Mouse (Mus musculus): ENCODE data around the gene Lman2l. TPM values are rescaled to one million over a fixed set of nuclear protein-coding genes. Genes with fewer than 3 reads are reported as not detected.

The Lman2l gene
- 39.1 and 42.7 TPM in 2 replicates for polyA plus RNA-seq (2012; rRNA removed)

DNA sequence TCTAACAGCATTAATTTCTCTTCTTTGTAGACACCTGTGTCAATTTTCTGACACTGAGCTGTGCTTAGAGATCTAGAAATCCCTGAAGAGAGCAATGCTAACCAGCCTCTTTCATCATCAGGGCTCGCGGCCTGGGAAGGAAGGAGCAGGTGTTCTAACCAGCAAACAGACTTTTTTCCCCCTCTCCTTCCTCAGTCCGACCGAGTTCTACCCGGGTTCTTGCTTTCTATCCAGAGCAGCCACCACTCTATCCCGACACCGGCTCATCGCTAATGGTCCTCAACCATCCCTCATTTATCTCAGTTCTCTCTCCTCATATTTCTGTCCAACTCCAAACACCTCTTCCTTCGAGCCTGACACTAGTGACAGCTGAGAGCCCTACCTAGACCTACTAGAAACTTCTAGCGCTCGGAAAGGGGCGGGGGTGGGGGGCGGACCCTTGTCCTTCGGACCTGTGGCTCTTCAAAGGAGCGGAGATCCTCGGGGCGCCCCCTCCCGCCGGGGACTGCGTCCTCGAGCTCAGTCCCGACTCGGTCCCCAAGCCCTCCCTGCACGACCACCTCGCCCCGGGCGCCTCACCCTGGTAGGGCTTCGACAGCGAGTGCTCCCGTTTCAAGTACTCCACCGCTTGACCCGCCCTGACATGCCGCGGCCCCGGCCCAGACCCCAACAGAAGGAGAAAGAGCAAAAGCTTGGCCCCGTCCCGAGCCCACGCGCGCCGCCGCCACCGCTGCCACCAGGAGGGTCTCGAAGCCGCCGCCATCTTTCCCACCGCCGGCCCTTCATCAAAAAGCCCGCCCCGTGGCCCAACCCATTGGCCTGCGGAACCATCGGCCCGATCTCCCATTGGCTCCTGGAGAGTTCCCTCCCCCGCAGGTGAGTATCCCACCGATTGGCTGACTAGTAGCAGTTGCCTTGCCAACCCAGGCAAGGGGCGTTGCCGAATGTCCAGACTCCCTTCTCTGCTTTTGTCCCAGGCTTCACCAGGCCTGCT is at the start of gene Lman2l:
Gene Lman2l (minus strand): TSS at position 801 of the 994 bp plus-strand sequence.

DNA sequence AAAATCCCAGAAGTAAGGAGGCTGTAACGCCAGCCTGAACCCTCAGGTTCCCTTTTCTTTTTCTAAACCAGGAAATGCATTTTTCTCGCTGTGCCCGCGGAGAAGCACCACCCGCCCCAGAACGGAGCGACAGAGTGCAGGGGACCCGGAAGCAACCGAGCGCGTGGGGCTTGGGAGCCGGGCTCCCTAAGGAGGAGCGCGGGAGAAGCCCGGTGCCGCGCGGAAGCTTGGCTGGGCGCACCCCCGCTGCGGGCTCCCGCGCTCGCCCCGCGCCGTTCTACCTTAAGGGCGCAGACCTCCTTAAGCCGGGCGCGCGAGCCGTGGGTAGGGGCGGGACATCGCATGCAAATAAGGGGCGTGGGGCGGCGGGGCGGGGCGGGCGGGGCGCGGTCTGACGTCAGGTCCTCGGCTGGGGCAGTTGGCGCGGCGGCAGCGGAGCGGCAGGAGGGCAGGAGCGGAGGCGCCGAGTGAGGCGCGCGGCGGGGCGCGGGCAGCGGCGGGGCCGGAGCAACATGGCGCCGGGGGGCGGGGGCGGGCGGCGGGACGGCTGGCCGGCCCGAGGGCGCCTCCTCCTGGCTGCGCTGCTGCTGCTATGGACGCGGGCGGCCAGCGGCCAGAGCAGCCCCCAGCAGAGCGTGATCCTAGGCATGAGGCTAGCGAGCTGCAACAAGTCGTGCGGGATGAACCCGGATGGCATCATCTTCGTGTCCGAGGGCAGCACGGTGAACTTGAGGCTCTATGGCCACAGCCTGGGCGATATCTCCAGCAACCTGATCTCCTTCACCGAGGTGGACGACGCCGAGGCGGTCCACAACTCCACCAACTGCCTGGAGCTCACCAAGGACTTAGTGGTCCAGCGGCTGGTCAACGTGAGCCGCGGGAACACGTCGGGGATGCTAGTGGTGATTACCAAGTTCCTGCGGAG is 26.4 kb upstream of the Lman2l start, which contains the start of gene Cnnm4:
Gene Cnnm4 (plus strand): TSS at position 440 of the 925 bp plus-strand sequence.

DNA sequence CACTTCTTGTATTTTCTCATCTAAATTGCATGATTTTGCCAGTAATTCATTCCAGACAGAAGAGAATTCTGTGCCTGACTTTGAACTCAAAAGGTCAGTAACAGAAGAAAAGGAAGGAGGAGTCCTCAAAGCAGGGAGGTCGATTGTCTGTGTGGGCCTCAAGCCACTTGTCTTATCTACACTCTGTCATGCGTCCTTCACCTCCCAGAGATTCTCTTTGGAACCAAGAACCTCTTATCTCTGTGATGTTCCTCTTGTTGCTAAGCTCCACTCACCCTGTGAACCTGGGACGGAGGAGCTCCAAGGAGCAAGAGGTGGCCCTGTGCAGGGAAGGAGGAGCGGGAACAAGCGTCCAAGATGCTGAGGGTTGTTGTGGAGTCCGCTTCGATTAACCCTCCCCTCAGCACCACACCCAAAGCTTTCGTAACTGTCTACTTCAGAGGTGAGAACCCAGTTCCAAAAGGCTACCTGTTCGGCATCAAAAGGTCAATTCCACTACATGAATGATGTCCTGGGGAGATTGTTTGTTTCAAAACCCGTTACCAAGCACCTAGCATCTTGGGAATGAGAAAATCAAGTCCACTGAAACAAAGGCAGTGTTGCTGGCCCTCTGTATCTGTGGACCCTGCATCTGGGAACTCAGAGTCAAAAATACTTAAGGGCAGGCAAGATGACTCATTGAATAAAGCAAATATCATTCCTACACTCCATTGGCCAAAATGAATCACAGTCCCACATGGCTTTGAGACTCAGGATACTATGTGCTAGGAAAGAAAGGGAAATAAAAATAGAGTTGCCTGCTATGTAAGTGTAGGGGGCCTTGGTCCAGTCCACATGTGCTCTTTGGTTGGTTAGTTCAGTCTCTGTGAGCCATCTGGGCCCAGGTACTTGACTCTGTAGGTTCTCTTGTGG is 72.9 kb downstream of the Lman2l start, which contains the start of gene Fer1l5:
Gene Fer1l5 (plus strand): TSS at position 358 of the 912 bp plus-strand sequence.

Other genes starting within 250 kb of the Lman2l start
- gene Uggt1, start 200.6 kb downstream of the Lman2l start, polyA plus RNA-seq (2012; rRNA removed), result 23.3 and 24.0 TPM in 2 replicates
- 0.83 and 1.1 TPM in 2 replicates for gene Neurl3, start 170.6 kb downstream of the Lman2l start, polyA plus RNA-seq (2012; rRNA removed)
- 1.7 and 2.5 TPM in 2 replicates for gene Arid5a, start 137.5 kb downstream of the Lman2l start, polyA plus RNA-seq (2012; rRNA removed)
- 65.0 and 65.8 TPM in 2 replicates for gene Kansl3, start 76.1 kb downstream of the Lman2l start, polyA plus RNA-seq (2012; rRNA removed)
- gene Fer1l5, start 73.0 kb downstream of the Lman2l start, polyA plus RNA-seq (2012; rRNA removed), result 0.08 and 0.13 TPM in 2 replicates
- 5.0 and 5.3 TPM in 2 replicates for gene Cnnm4, start 26.3 kb upstream of the Lman2l start, polyA plus RNA-seq (2012; rRNA removed)
- 29.8 and 32.0 TPM in 2 replicates for gene Cnnm3, start 66.6 kb upstream of the Lman2l start, polyA plus RNA-seq (2012; rRNA removed)
- 13.1 and 15.4 TPM in 2 replicates for gene Ankrd23, start 91.6 kb upstream of the Lman2l start, polyA plus RNA-seq (2012; rRNA removed)
- gene Gm42417, start 94.2 kb upstream of the Lman2l start, polyA plus RNA-seq (2012; rRNA removed), result 0.14 TPM in 1 of 2 replicates, not detected in the other
- gene Ankrd39, start 102.2 kb upstream of the Lman2l start, polyA plus RNA-seq (2012; rRNA removed), result 19.0 and 19.9 TPM in 2 replicates
- gene Sema4c, start 113.1 kb upstream of the Lman2l start, polyA plus RNA-seq (2012; rRNA removed), result 53.8 and 56.0 TPM in 2 replicates
- 0.27 and 0.30 TPM in 2 replicates for gene Fam178b, start 237.9 kb upstream of the Lman2l start, polyA plus RNA-seq (2012; rRNA removed)
- 436 and 479 TPM in 2 replicates for gene Cox5b, start 246.2 kb upstream of the Lman2l start, polyA plus RNA-seq (2012; rRNA removed)